Comparison of ENCODE assay signal across 10 mouse cellular contexts in the genomic region with DNA sequence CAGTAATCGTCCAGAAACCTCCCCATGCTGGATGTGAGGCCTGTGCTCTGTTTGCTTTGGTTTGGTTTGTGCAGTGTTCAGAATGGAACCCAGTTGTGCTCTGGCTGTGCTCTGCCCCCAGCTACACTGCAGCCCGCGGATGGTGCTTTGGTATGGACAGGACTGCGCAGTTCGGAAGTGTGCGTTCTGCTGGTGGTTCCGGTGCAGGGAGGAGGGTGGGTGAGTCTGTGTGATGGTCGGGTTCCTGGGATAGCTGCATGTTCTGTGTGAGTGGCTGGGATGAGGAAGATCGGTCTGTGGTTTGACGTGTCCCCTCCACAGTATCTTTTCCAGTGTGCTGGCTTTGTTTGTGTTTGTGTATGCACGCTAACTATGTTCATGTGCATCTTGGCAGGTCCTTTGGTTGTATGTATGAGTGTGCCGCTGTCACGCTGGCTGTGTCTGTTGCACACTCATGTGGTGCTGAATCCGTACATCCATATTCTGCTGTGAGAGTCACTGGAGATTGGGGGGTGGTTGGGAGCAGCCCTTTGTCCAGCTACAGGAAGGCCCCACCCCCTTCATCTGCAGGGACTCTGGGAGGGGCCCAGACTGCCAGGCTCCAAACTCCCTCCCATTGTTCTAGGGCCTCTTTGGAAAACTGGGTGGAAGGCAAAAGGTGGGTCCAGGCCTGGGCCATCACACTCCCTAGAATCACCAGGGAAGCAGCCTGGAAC. TPM values are rescaled to one million over a fixed set of nuclear protein-coding genes. Genes with fewer than 3 reads are reported as not detected.
DNase-seq lines count a peak whose midpoint lies in the region; ATAC-seq and TF ChIP-seq lines count a peak whose summit lies in the region.
"Had no signal": no experiment of that assay in that cellular context is flagged by ENCODE, and none has a peak within 500 bp of the region (broad histone marks: within the 10 kb centered on the region; RNA-seq: fewer than 3 reads in every experiment).

No protein-coding gene starts in this region.

- ATAC-seq in lung, embryonic 16.5 days (ENCODE audit: low read depth): peak; percentile 26

- no peak overlapping the region for H3K4me2 ChIP-seq in lung, embryonic 16.5 days (ENCODE audit: low read depth, low read length)

- no peak for TF ChIP-seq POLR2A in thymus, adult 2 months (IDR thresholded peaks at IDR 0.05; ENCODE audit: control insufficient read depth, extremely low read depth, insufficient read depth, low read length, poor library complexity)

- no peaks in the 10 kb centered on the region for H3K9me3 ChIP-seq in lung, embryonic 16.5 days (ENCODE audit: control insufficient read depth, low read length)

- peak overlapping the region; percentile 89 for H3K27ac ChIP-seq in lung, embryonic 16.5 days (ENCODE audit: low read length)
- H3K27ac ChIP-seq in thymus, adult 2 months (ENCODE audit: control insufficient read depth, insufficient read depth, low read length): no peak overlapping the region

- TF ChIP-seq CTCF in thymus, adult 2 months (IDR thresholded peaks at IDR 0.05; ENCODE audit: borderline replicate concordance, control insufficient read depth, extremely low read depth, insufficient read depth, low read length, poor library complexity): no peak

- peak; percentile 30 for DNase-seq in gastrocnemius, adult 18-20 months (ENCODE audit: low spot score)
- no peak for DNase-seq in gastrocnemius, adult 8-10 months (ENCODE audit: low spot score in 2 of 2)
- DNase-seq in heart, adult 8-10 months (ENCODE audit: low spot score): peak; percentile 79
- DNase-seq in kidney, adult 9 months: peak; percentile 77
- DNase-seq in cerebellum, postnatal 25 days: no peak
- no peak for DNase-seq in right cerebral cortex, postnatal 14 days
- no peak for DNase-seq in thymus, adult 2 months

- peak overlapping the region; percentile 16; the same call in 1 of the 2 replicates for H3K9ac ChIP-seq in lung, embryonic 16.5 days (ENCODE audit: low read length)

- H3K36me3 ChIP-seq in lung, embryonic 16.5 days (ENCODE audit: control insufficient read depth, insufficient read depth, low read length): no peaks in the 10 kb centered on the region
- no peaks in the 10 kb centered on the region for H3K36me3 ChIP-seq in thymus, adult 2 months (ENCODE audit: control insufficient read depth, insufficient read depth, low read length)

- H3K27me3 ChIP-seq in lung, embryonic 16.5 days (ENCODE audit: control insufficient read depth, insufficient read depth, low read depth, low read length): no peaks in the 10 kb centered on the region
- H3K27me3 ChIP-seq in thymus, adult 2 months (ENCODE audit: control insufficient read depth, insufficient read depth, low read length): peaks cover 5% of the 10 kb centered on the region; the same call in 1 of the 2 replicates

- H3K4me3 ChIP-seq in lung, embryonic 16.5 days (ENCODE audit: low read length): no peak overlapping the region
- H3K4me3 ChIP-seq in thymus, adult 2 months (ENCODE audit: control insufficient read depth, insufficient read depth, low read length): no peak overlapping the region

- WGBS in lung, embryonic 16.5 days: 66% methylated on average over 14 of the region's 14 CpGs
- 94% methylated on average over 14 of the region's 14 CpGs for WGBS in thymus, adult 2 months

- H3K4me1 ChIP-seq in lung, embryonic 16.5 days (replicated peaks; ENCODE audit: control insufficient read depth, insufficient read depth, low read length): peaks cover 60% of the 10 kb centered on the region
- peaks cover 10% of the 10 kb centered on the region for H3K4me1 ChIP-seq in thymus, adult 2 months (replicated peaks; ENCODE audit: control insufficient read depth, insufficient read depth, low read length)

RNA-seq across cellular contexts. Expression of gene Id1, which starts 8.1 kb away (rescaled TPM):
- 10 to 100 TPM; 16.0 to 28.5 TPM for total RNA-seq in gastrocnemius, adult 18-20 months (2021)
- total RNA-seq in gastrocnemius, adult 8-10 months (2022): 10 to 100 TPM in 1 of 4 experiments, 1 to 10 TPM in 3; 6.7 to 16.6 (median 8.4) TPM
- 10 to 100 TPM; 43.3 to 63.6 (median 58.4) TPM for total RNA-seq in heart, adult 8-10 months (2022)
- polyA plus RNA-seq in lung, embryonic 16.5 days (2015; fragmentation: Nextera tagmentation; extraction: Ambion mirVana): 186 and 189 TPM in 2 replicates
- 54.6 and 66.4 TPM in 2 replicates for polyA plus RNA-seq in thymus, adult 2 months (2012; rRNA removed)

RNA-seq across cellular contexts. Expression of gene Cox4i2, which starts 26.0 kb away (rescaled TPM):
- 1 to 10 TPM; 2.6 to 3.5 TPM for total RNA-seq in gastrocnemius, adult 18-20 months (2021)
- 1 to 10 TPM; 1.4 to 3.1 (median 2.0) TPM for total RNA-seq in gastrocnemius, adult 8-10 months (2022)
- total RNA-seq in heart, adult 8-10 months (2022): 10 to 100 TPM; 10.3 to 16.2 (median 12.4) TPM
- 99.6 and 104 TPM in 2 replicates for polyA plus RNA-seq in lung, embryonic 16.5 days (2015; fragmentation: Nextera tagmentation; extraction: Ambion mirVana)
- 1.6 and 1.9 TPM in 2 replicates for polyA plus RNA-seq in thymus, adult 2 months (2012; rRNA removed)
- total RNA-seq: CH12.LX; hematopoietic stem cell, adult 5-6 weeks had no signal

RNA-seq across cellular contexts. Expression of gene Mcts2, which starts 41.1 kb away (rescaled TPM):
- total RNA-seq in gastrocnemius, adult 18-20 months (2021): 10 to 100 TPM; 11.3 to 12.7 TPM
- total RNA-seq in gastrocnemius, adult 8-10 months (2022): 10 to 100 TPM; 10.2 to 12.8 (median 11.9) TPM
- 10 to 100 TPM; 15.0 to 19.6 (median 16.6) TPM for total RNA-seq in heart, adult 8-10 months (2022)
- 26.1 and 27.4 TPM in 2 replicates for polyA plus RNA-seq in lung, embryonic 16.5 days (2015; fragmentation: Nextera tagmentation; extraction: Ambion mirVana)
- polyA plus RNA-seq in thymus, adult 2 months (2012; rRNA removed): 4.2 and 4.4 TPM in 2 replicates

RNA-seq across cellular contexts. Expression of gene H13, which starts 58.7 kb away (rescaled TPM):
- total RNA-seq in gastrocnemius, adult 18-20 months (2021): 10 to 100 TPM; 29.5 to 30.8 TPM
- total RNA-seq in gastrocnemius, adult 8-10 months (2022): 10 to 100 TPM; 25.7 to 34.6 (median 28.7) TPM
- total RNA-seq in heart, adult 8-10 months (2022): 10 to 100 TPM; 34.4 to 36.3 (median 35.1) TPM
- 96.3 and 98.8 TPM in 2 replicates for polyA plus RNA-seq in lung, embryonic 16.5 days (2015; fragmentation: Nextera tagmentation; extraction: Ambion mirVana)
- polyA plus RNA-seq in thymus, adult 2 months (2012; rRNA removed): 270 and 324 TPM in 2 replicates

Comparison
In these comparisons a context has a peak if more than half of its experiments do, and no peak if none do; other contexts are left out.
1. DNase-seq: peak in gastrocnemius, adult 18-20 months (single experiment), heart, adult 8-10 months (single experiment) and kidney, adult 9 months (single experiment); none in gastrocnemius, adult 8-10 months (0 of 2), cerebellum, postnatal 25 days (0 of 2), right cerebral cortex, postnatal 14 days (single experiment) and thymus, adult 2 months (single experiment).